Mouse (Mus musculus) lung, postnatal 0 days (tissue): Measurements from ENCODE around the gene Rrad. TPM values are rescaled to one million over a fixed set of nuclear protein-coding genes. Genes with fewer than 3 reads are reported as not detected.
"Not testable (repeated sequence)": the region's sequence is repeated elsewhere in the genome, so short reads cannot be mapped to it uniquely, and the experiment has no call there.

Source experiments
- ATAC-seq: fragments of 200-750 bp; cut with Nextera tagmentation; 2 replicates; pipeline ENCODE4 v1.8.0; 2017; ENCODE audit warnings: moderate library complexity
- DNase-seq: peaks from one replicate; pipeline ENCODE4 v3.0.0-alpha.2; 2016; ENCODE audit warnings: low spot score
- H3K27ac ChIP-seq: fragments of 300-500 bp; sonication (generic); 2 replicates; pipeline ENCODE4 v1.5.1; 2014; ENCODE audit warnings: antibody characterized with exemption, mild to moderate bottlenecking, low read length, mixed read lengths
- H3K27me3 ChIP-seq: fragments of 300-500 bp; sonication (generic); replicated peaks from 2 replicates; pipeline ENCODE4 v1.6.1; 2014; ENCODE audit warnings: low read length, mixed read lengths; ENCODE audit not compliant: insufficient read depth
- H3K36me3 ChIP-seq: fragments of 300-500 bp; sonication (generic); 2 replicates; pipeline ENCODE4 v1.6.1; 2014; ENCODE audit warnings: low read length, mixed read lengths; ENCODE audit not compliant: insufficient read depth
- H3K4me1 ChIP-seq: fragments of 300-500 bp; sonication (generic); 2 replicates; pipeline ENCODE4 v1.6.1; 2014; ENCODE audit warnings: antibody characterized with exemption, low read depth, low read length, mixed read lengths; ENCODE audit not compliant: insufficient read depth
- H3K4me2 ChIP-seq: fragments of 300-500 bp; sonication (generic); replicated peaks from 2 replicates; pipeline ENCODE4 v1.6.1; 2014; ENCODE audit warnings: low read depth, mild to moderate bottlenecking, low read length, moderate library complexity, mixed read lengths
- H3K4me3 ChIP-seq: fragments of 300-500 bp; sonication (generic); 2 replicates; pipeline ENCODE4 v1.5.1; 2014; ENCODE audit warnings: low read depth, low read length
- H3K9ac ChIP-seq: fragments of 300-500 bp; sonication (generic); replicated peaks from 2 replicates; pipeline ENCODE4 v1.6.1; 2014; ENCODE audit warnings: low read depth, mild to moderate bottlenecking
- H3K9me3 ChIP-seq: fragments of 300-500 bp; sonication (generic); 2 replicates; pipeline ENCODE4 v1.6.1; 2016; ENCODE audit warnings: low read length, mixed read lengths
- CTCF ChIP-seq: IDR thresholded peaks from 2 replicates; pipeline ENCODE4 v1.5.1; 2016; ENCODE audit warnings: antibody characterized with exemption, mild to moderate bottlenecking
- EP300 ChIP-seq: IDR thresholded peaks from 2 replicates; pipeline ENCODE4 v1.6.1; 2016; ENCODE audit warnings: antibody characterized with exemption, mild to moderate bottlenecking, control low read depth
- WGBS: fragments of 180-500 bp; shearing (Covaris S2); extraction: QIAGEN DNeasy Blood & Tissue Kit; methylation state at CpG from one replicate; pipeline ENCODE4 v1.1.7; 2014; 5-methylcytosine and 5-hydroxymethylcytosine counted together
- polyA plus RNA-seq: library from polyadenylated mRNA; unstranded; fragments of >200 nt; fragmentation: Nextera tagmentation; extraction: Ambion mirVana; gene quantifications from 2 replicates; pipeline ENCODE4 v1.2.1, GENCODE M21; 2015

Rrad gene
- polyA plus RNA-seq = 19.9 and 22.6 TPM in 2 replicates

DNA sequence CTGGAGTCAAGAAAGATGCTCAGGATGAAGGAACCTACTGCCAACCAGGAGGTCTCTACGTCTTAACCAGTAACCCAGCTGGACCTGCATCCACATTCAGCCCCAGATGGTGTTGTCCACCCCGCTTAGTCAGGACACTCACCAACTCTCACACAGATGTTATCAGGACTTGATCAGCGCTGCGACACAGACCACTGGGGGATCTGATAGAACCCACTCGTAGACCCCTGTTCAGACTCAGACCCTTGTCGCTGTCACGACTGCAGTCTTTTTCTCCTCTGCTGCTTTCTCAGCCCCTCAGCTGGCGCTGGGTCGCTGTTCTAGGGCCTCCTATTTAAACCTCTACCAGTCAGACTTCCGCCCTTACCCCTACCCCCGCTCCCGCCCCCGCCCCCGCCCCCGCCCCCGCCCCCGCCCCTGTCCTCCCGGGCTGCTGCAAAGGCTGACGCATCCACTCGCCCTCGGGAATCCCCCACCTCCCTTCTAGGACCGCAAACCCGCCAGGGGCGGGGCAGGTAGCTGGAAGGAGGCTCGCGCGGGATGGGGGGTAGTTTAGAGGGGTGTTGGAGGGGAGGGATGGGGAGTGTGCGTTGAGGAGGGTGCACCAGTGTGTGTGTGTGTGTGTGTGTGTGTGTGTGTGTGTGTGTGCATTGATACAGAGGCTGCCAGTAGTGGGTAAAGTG is at the start of gene Rrad:
Gene Rrad, minus strand, starts transcription at position 347 of the 683 bp plus-strand sequence.
- H3K36me3 ChIP-seq = 0 out of 2 replicates have a peak, but pooled peaks cover 6% of the 10 kb centered on the region
- no peaks in the 10 kb centered on the region for H3K4me1 ChIP-seq
- peak within 1 kb of the TSS; percentile 56 for H3K4me2 ChIP-seq
- H3K27ac ChIP-seq = no peak within 1 kb of the TSS; the same call in 1 of the 2 replicates
- peak within 1 kb of the TSS; percentile 33 for H3K4me3 ChIP-seq
- ATAC-seq = peak; percentile 78
- 2% methylated on average over 25 of the region's 28 CpGs for WGBS
- no peaks in the 10 kb centered on the region for H3K27me3 ChIP-seq
- TF ChIP-seq EP300 = no peak
- TF ChIP-seq CTCF = no peak
- DNase-seq = peak; percentile 68
- no peaks in the 10 kb centered on the region for H3K9me3 ChIP-seq
- H3K9ac ChIP-seq = 0 out of 2 replicates have a peak within 1 kb of the TSS, but pooled peaks have one; percentile 19

DNA sequence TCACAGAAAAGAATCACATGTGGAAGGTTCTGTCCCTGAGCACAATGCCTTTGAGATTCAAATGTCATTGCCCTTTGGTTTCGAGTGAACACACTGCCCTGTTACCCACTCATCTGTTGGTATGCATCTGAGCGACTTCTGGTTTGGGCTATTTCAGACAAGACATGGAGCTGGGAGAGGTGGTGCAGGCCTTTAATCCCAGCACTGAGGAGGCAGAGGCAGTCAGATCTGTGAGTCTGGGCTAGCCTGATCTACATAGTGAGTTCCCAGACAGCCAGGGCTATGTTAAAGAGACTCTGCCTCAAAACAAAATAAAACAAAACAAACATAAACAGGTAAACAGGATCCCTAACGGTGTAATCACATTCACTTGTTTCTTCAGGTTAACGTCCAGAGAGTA is 24.5 kb upstream of the Rrad start:
- H3K4me1 ChIP-seq = no peaks in the 10 kb centered on the region
- no peak overlapping the region for H3K9ac ChIP-seq
- DNase-seq (no peak), ATAC-seq (no peak)
- 69% methylated on average over 4 of the region's 4 CpGs for WGBS
- no peak overlapping the region for H3K4me3 ChIP-seq
- no peaks in the 10 kb centered on the region for H3K36me3 ChIP-seq
- H3K27ac ChIP-seq = no peak overlapping the region
- no peaks in the 10 kb centered on the region for H3K9me3 ChIP-seq
- no peaks in the 10 kb centered on the region for H3K27me3 ChIP-seq
- H3K4me2 ChIP-seq = no peak overlapping the region
- TF ChIP-seq CTCF (no peak), EP300 (no peak)

DNA sequence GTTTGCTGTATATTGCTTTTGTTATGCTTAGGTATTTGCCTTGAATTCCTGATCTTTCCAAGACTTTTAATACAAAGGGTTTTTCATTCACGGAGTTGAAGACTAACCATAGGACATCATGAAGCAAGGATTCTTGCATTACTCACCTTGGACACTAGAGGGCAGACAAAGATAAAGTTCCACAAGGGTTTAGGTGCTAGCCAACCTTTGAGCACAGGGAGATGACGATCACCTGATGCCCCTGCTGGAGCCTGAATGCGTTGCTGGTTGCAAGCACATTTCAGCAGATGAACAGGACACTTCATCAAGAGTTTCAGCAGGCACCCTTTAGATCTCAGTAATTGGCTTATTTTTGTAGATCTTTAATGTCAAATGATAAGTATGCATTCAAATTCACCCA is 23.9 kb upstream of the Rrad start:
- DNase-seq (peak; percentile 91), ATAC-seq (peak; percentile 75)
- H3K4me1 ChIP-seq = no peaks in the 10 kb centered on the region
- no peaks in the 10 kb centered on the region for H3K27me3 ChIP-seq
- no peak overlapping the region for H3K9ac ChIP-seq
- H3K27ac ChIP-seq = no peak overlapping the region
- H3K4me3 ChIP-seq = no peak overlapping the region
- no peak for TF ChIP-seq EP300
- peak; percentile 94 for TF ChIP-seq CTCF
- H3K9me3 ChIP-seq = no peaks in the 10 kb centered on the region
- H3K4me2 ChIP-seq = no peak overlapping the region
- 3% methylated on average over 3 of the region's 3 CpGs for WGBS
- no peaks in the 10 kb centered on the region for H3K36me3 ChIP-seq

DNA sequence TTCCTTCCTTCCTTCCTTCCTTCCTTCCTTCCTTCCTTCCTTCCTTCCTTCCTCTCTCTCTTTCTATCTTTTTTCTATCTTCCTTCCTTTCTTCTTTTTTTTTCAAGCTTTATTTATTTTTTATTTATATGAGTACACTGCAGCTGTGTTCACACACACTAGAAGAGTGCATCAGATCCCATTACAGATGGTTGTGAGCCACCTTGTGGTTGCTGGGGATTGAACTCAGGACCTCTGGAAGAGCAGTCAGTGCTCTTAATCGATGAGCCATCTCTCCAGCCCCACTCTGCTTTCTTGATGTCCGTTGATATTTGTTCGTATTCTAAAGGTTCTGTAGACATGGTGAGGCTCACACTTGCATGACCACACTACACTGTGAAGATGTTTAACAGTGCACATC is 13.1 kb upstream of the Rrad start:
- not testable (repeated sequence) for H3K4me2 ChIP-seq, H3K36me3 ChIP-seq, H3K9ac ChIP-seq, H3K4me3 ChIP-seq, DNase-seq, H3K27me3 ChIP-seq, H3K9me3 ChIP-seq, ATAC-seq, H3K27ac ChIP-seq
- peak; percentile 17; the same call in 1 of the 2 replicates for TF ChIP-seq CTCF
- peaks cover 12% of the 10 kb centered on the region for H3K4me1 ChIP-seq
- WGBS = 70% methylated on average over 3 of the region's 3 CpGs

DNA sequence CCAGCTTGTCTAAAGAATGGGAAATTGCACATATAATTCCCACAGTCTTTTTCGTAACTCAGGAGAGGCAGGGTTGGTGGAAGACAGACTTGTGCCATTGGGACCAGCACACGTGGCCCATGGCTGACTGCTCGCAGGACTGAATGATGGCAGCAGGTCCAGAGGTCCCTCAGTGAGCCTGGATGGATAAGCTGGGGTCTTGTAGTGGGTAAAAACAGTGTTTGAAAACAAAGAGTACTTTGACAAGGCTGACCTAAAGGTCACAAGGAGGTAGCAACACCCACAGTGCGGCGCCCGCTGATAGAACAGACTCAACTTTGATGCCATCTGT is 11.2 kb upstream of the Rrad start:
- Histone ChIP-seq H3K27me3 (no peaks in the 10 kb centered on the region), H3K4me3 (peak overlapping the region; percentile 78), H3K4me2 (peak overlapping the region; percentile 65), H3K9me3 (no peaks in the 10 kb centered on the region), H3K9ac (peak overlapping the region; percentile 69), H3K27ac (peak overlapping the region; percentile 48; the same call in 1 of the 2 replicates), H3K4me1 (peaks cover 12% of the 10 kb centered on the region), H3K36me3 (no peaks in the 10 kb centered on the region)
- no peak for TF ChIP-seq EP300
- TF ChIP-seq CTCF = no peak
- ATAC-seq (peak; percentile 7; the same call in 1 of the 2 replicates), DNase-seq (no peak)
- 79% methylated on average over 6 of the region's 6 CpGs for WGBS

DNA sequence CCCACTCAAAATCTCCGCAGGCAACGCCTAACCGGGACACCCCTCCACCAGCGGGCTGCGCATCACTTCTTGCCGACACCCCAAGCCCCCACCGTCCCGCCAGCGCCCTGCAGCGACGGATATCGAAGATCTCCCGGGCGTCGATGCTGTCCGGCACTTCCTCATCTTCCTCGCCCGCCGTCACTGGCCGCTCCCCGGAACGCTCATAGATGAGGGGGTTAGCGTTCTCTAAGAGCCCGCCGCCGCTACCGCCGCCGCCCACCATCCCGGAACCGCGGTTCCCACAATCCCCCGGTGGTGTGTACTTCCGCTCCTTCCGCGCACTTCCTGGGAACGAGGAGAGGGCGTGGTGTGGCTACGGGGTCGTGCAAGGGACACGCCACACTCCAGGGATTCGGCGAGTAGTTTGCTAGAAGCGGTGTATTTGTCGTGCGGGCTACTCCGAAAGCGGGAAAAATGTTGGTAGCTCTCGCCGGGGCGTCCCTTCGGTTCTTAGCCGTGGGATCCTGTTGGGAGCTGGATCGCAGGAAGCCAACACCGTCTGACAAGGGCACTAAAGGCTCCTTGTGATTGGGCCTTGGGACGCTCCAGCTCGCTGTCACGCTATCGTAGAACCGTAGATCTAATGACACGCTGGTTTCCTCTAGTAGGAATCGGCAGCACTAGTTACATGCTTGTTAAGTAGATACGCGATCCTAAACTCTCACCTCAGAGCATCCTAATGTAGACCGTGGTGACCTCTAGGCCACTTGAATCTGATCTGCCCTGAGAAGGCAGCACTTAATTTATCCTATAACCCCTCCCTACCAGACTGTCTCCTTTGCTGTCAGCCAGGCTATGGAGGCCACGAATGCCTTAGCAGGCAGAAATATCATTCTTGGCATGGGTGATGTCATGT is 10.5 kb upstream of the Rrad start, which contains the start of gene Ciao2b:
Gene Ciao2b, minus strand, starts transcription at position 540 of the 898 bp plus-strand sequence.
- TF ChIP-seq CTCF (no peak), EP300 (no peak)
- Histone ChIP-seq H3K36me3 (no peaks in the 10 kb centered on the region), H3K4me2 (peak within 1 kb of the TSS; percentile 65), H3K9me3 (no peaks in the 10 kb centered on the region), H3K4me3 (peak within 1 kb of the TSS; percentile 78), H3K9ac (peak within 1 kb of the TSS; percentile 69), H3K4me1 (peaks cover 12% of the 10 kb centered on the region), H3K27me3 (no peaks in the 10 kb centered on the region), H3K27ac (peak within 1 kb of the TSS; percentile 48)
- DNase-seq (peak; percentile 95), ATAC-seq (peak; percentile 99)
- WGBS = under 1% methylated on average over 66 of the region's 66 CpGs
